9 mouse cellular contexts compared by ENCODE assay signal in the genomic region with DNA sequence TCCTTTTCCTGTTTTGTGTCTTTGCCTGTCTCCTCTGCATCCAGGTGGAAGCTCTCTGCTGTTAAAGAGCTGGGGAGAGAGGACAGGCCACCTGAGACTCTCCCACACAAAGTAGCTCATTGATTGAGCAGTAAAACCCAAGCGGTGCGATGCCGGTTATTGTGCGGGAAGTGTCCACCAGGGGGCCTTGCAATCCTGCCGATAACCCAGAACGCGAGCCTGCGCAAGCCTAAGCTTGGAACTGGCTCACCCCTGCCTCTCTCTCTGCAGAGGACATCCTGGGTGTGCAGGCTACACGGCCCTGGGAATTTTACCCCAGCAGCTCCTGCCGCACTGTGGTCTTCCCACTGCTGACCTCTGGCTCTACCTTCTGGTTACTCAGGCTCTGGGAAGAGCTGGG. TPM values are rescaled to one million over a fixed set of nuclear protein-coding genes. Genes with fewer than 3 reads are reported as not detected.
DNase-seq lines count a peak whose midpoint lies in the region; ATAC-seq and TF ChIP-seq lines count a peak whose summit lies in the region.
"Had no signal": no experiment of that assay in that cellular context is flagged by ENCODE, and none has a peak within 500 bp of the region (broad histone marks: within the 10 kb centered on the region; RNA-seq: fewer than 3 reads in every experiment).

No protein-coding gene starts in this region.

- DNase-seq in B cell, adult 2 months: peak; percentile 86 to 87
- peak; percentile 77 for DNase-seq in adrenal gland, adult 2 months
- peak; percentile 86 for DNase-seq in embryo, embryonic 10.5 days (ENCODE audit: low spot score)
- peak; percentile 60 to 79 for DNase-seq in gastrocnemius, postnatal 4 days (ENCODE audit: low spot score in 2 of 2)
- peak; percentile 49 to 81 for DNase-seq in kidney, adult 8-10 months
- peak in 2 of 3 experiments; percentile 39 to 44 for DNase-seq in liver, embryonic 14.5 days (ENCODE audit: low read depth in 3 of 3, low spot score in 3 of 3)
- DNase-seq in testis, postnatal 10 days (ENCODE audit: low spot score): peak; percentile 90

- peaks cover 2 to 13% of the 10 kb centered on the region in 2 experiments; a peak in 3 of 4 replicates for H3K4me1 ChIP-seq in liver, embryonic 14.5 days (replicated peaks; ENCODE audit: control insufficient read depth in 2 of 2, insufficient read depth in 2 of 2, low read length in 1 of 2)
- peaks cover 42% of the 10 kb centered on the region for H3K4me1 ChIP-seq in neural tube, embryonic 15.5 days

- H3K4me3 ChIP-seq in liver, embryonic 14.5 days (ENCODE audit: insufficient read depth in 1 of 2, low read depth in 2 of 2, low read length in 2 of 2): no peak overlapping the region
- H3K4me3 ChIP-seq in neural tube, embryonic 15.5 days (replicated peaks): no peak overlapping the region
- H3K4me3 ChIP-seq: embryonic facial prominence, embryonic 15.5 days had no signal

- no peaks in the 10 kb centered on the region for H3K9me3 ChIP-seq in liver, embryonic 14.5 days (ENCODE audit: control insufficient read depth, low read length)
- no peaks in the 10 kb centered on the region for H3K9me3 ChIP-seq in neural tube, embryonic 15.5 days (replicated peaks)
- H3K9me3 ChIP-seq: embryonic facial prominence, embryonic 15.5 days had no signal

- peak; percentile 93 for TF ChIP-seq CTCF in liver, embryonic 14.5 days (IDR thresholded peaks at IDR 0.05; ENCODE audit: low read depth)

- no peak for ATAC-seq in liver, embryonic 14.5 days (ENCODE audit: insufficient read depth)
- ATAC-seq in neural tube, embryonic 15.5 days (ENCODE audit: low FRiP score): no peak

- no peak for TF ChIP-seq EP300 in liver, embryonic 14.5 days (IDR thresholded peaks at IDR 0.05; ENCODE audit: low read depth)

- H3K27ac ChIP-seq in liver, embryonic 14.5 days: no peak overlapping the region
- H3K27ac ChIP-seq in neural tube, embryonic 15.5 days (replicated peaks): no peak overlapping the region
- H3K27ac ChIP-seq: embryonic facial prominence, embryonic 15.5 days had no signal

- 3% methylated on average over 10 of the region's 10 CpGs for WGBS in liver, embryonic 14.5 days (ENCODE audit: insufficient replicate concordance)
- 6% methylated on average over 10 of the region's 10 CpGs for WGBS in neural tube, embryonic 15.5 days

- H3K27me3 ChIP-seq in liver, embryonic 14.5 days (ENCODE audit: control insufficient read depth, insufficient read depth, low read length): no peaks in the 10 kb centered on the region
- H3K27me3 ChIP-seq in neural tube, embryonic 15.5 days (replicated peaks): no peaks in the 10 kb centered on the region
- H3K27me3 ChIP-seq: embryonic facial prominence, embryonic 15.5 days had no signal

- H3K4me2 ChIP-seq in liver, embryonic 14.5 days (ENCODE audit: low read depth): no peak overlapping the region
- peak overlapping the region; percentile 25; the same call in 1 of the 2 replicates for H3K4me2 ChIP-seq in neural tube, embryonic 15.5 days
- H3K4me2 ChIP-seq: embryonic facial prominence, embryonic 15.5 days had no signal

- H3K36me3 ChIP-seq in liver, embryonic 14.5 days (replicated peaks; ENCODE audit: control insufficient read depth, insufficient read depth, low read depth): no peaks in the 10 kb centered on the region
- peaks cover 8% of the 10 kb centered on the region; the same call in 1 of the 2 replicates for H3K36me3 ChIP-seq in neural tube, embryonic 15.5 days
- H3K36me3 ChIP-seq: embryonic facial prominence, embryonic 15.5 days had no signal

- no peak overlapping the region for H3K9ac ChIP-seq in liver, embryonic 14.5 days (replicated peaks)
- no peak overlapping the region for H3K9ac ChIP-seq in neural tube, embryonic 15.5 days (replicated peaks)
- H3K9ac ChIP-seq: embryonic facial prominence, embryonic 15.5 days had no signal

RNA-seq across cellular contexts. Expression of a gene that starts 4.3 kb away (rescaled TPM):
- 10 to 100 TPM; 40.5 to 47.4 TPM for total RNA-seq in adrenal gland, adult 2 months (2021)
- polyA plus RNA-seq in adrenal gland, adult 2 months (2012; rRNA removed): 143 and 164 TPM in 2 replicates
- total RNA-seq in gastrocnemius, postnatal 4 days (2021): 10 to 100 TPM; 43.3 to 46.9 TPM
- polyA plus RNA-seq in liver, embryonic 14.5 days (2012; rRNA removed): 21.5 and 23.2 TPM in 2 replicates
- 42.3 and 45.3 TPM in 2 replicates for polyA plus RNA-seq in liver, embryonic 14.5 days (2014; fragmentation: Nextera tagmentation; extraction: Ambion mirVana)
- 111 and 126 TPM in 2 replicates for polyA plus RNA-seq in neural tube, embryonic 15.5 days (2015; fragmentation: Nextera tagmentation; extraction: Ambion mirVana)

RNA-seq across cellular contexts. Expression of a gene that starts 4.3 kb away (rescaled TPM):
- total RNA-seq in adrenal gland, adult 2 months (2021): 10 to 100 TPM; 45.1 to 54.0 TPM
- 2.3 and 6.0 TPM in 2 replicates for polyA plus RNA-seq in adrenal gland, adult 2 months (2012; rRNA removed)
- total RNA-seq in gastrocnemius, postnatal 4 days (2021): 10 to 100 TPM; 33.2 to 35.1 TPM
- 10.7 and 25.1 TPM in 2 replicates for polyA plus RNA-seq in liver, embryonic 14.5 days (2012; rRNA removed)
- polyA plus RNA-seq in liver, embryonic 14.5 days (2014; fragmentation: Nextera tagmentation; extraction: Ambion mirVana): 29.0 and 31.5 TPM in 2 replicates
- polyA plus RNA-seq in neural tube, embryonic 15.5 days (2015; fragmentation: Nextera tagmentation; extraction: Ambion mirVana): 90.5 and 98.7 TPM in 2 replicates

RNA-seq across cellular contexts. Expression of a gene that starts 10.3 kb away (rescaled TPM):
- 1 to 10 TPM in 1 of 2 experiments, under 1 TPM in 1; 0.35 to 1.3 TPM for total RNA-seq in adrenal gland, adult 2 months (2021)
- 0.71 and 1.3 TPM in 2 replicates for polyA plus RNA-seq in adrenal gland, adult 2 months (2012; rRNA removed)
- total RNA-seq in gastrocnemius, postnatal 4 days (2021): 1 to 10 TPM; 6.4 to 7.9 TPM
- 0.15 and 0.31 TPM in 2 replicates for polyA plus RNA-seq in liver, embryonic 14.5 days (2012; rRNA removed)
- polyA plus RNA-seq in liver, embryonic 14.5 days (2014; fragmentation: Nextera tagmentation; extraction: Ambion mirVana): 0.28 and 0.34 TPM in 2 replicates
- 5.2 and 5.7 TPM in 2 replicates for polyA plus RNA-seq in neural tube, embryonic 15.5 days (2015; fragmentation: Nextera tagmentation; extraction: Ambion mirVana)

RNA-seq across cellular contexts. Expression of a gene that starts 59.1 kb away (rescaled TPM):
- 10 to 100 TPM; 19.1 to 26.3 TPM for total RNA-seq in adrenal gland, adult 2 months (2021)
- polyA plus RNA-seq in adrenal gland, adult 2 months (2012; rRNA removed): 1.6 and 1.7 TPM in 2 replicates
- 10 to 100 TPM; 22.4 to 23.2 TPM for total RNA-seq in gastrocnemius, postnatal 4 days (2021)
- 3.5 and 4.7 TPM in 2 replicates for polyA plus RNA-seq in liver, embryonic 14.5 days (2012; rRNA removed)
- polyA plus RNA-seq in liver, embryonic 14.5 days (2014; fragmentation: Nextera tagmentation; extraction: Ambion mirVana): 2.9 and 3.4 TPM in 2 replicates
- polyA plus RNA-seq in neural tube, embryonic 15.5 days (2015; fragmentation: Nextera tagmentation; extraction: Ambion mirVana): 15.5 and 16.1 TPM in 2 replicates
